Mouse (Mus musculus) lung, postnatal 36 days (tissue): Measurements from ENCODE around the gene Zfp956.
A peak's percentile ranks its signal among the peaks of the same experiment; 100 is the strongest.

Source experiments
- DNase-seq: peaks from one replicate; pipeline ENCODE4 v3.0.0; 2022; ENCODE audit warnings: mixed read lengths

Gene Zfp956

GRCm38 (mm10) chr6:47974599-47974998, 21.4 kb downstream of the Zfp956 start:
- DNase-seq, result peak; percentile 23

GRCm38 (mm10) chr6:47978897-47979368, 25.7 kb downstream of the Zfp956 start:
- DNase-seq, result peak; percentile 92

- peak; percentile 37 for DNase-seq
These were observed 30.7 kb downstream of the Zfp956 start for GRCm38 (mm10) chr6:47983936-47984335.

GRCm38 (mm10) chr6:47995661-47996060, 42.5 kb downstream of the Zfp956 start:
- DNase-seq, result no peak

- DNase-seq, result peak; percentile 83
These were observed 57.5 kb downstream of the Zfp956 start for GRCm38 (mm10) chr6:48010727-48011126.
